Mouse (Mus musculus) adrenal gland, adult 8-10 months (tissue): ENCODE data around the gene Olfr453. TPM values are rescaled to one million over a fixed set of nuclear protein-coding genes. Genes with fewer than 3 reads are reported as not detected.

ENCODE experiments used
- DNase-seq: peaks from one replicate; pipeline ENCODE4 v3.0.0; 2022
- total RNA-seq, 4 experiments: library from RNA; stranded (reverse); gene quantifications; 2 replicates each; pipeline ENCODE4 v1.2.4; 2022

Gene Olfr453
- not detected for total RNA-seq

DNA sequence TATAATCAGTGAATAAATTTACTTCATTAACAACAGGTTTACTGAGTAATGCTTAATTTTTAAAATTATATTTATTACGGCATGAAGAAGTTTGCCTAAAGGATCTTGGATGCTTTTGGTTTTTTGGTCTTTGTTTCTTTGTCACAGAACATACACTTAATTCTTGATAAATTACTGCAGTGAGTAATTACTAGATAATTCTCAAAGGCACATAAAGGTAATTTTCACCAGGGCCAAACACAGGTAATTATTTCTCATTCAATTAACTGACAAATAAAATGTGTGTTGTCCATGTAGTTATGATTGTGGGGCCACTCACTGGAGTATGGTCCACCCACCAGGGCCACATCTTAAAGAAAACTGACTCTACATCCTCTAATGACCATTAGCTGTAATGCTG lies at the start of gene Olfr453:
Gene Olfr453 (plus strand): TSS at position 301 of the 400 bp plus-strand sequence.
- DNase-seq: no peak

DNA sequence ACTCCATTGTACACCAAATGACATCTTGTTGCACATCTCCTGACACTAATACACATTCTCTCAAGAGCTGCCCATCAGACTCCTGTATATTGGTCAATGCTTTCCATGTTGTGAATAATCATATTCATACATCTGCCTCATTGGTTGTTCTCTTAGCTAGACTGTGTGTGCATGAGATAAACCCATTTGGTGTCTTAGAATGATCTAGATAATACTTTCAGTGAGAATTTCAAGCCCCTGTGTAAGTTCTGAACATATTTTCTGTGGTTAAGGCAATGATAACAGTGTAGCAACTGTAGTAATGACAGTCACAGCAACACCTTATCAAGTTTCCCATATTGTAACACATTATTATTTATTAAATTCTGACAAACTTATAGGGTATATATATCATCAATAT lies 49.4 kb upstream of the Olfr453 start:
- no peak for DNase-seq

DNA sequence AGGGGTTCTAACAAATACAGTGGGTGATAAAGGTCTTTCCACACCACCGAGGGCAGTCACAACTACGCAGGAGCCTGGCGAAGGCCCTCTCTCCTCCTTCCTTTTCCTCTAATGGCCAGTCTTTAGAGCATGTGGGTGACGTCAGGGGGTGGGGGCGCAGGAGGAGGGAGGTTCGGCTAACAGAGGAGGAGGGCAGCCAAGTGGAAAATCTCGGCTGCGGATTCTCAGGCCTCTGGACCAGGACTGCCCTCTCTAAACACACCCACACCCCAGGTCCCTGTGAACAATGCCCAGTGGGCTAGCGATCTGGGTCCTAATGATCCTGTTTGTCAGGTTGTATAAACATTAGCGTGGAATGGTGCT lies 47.0 kb upstream of the Olfr453 start:
- peak; percentile 85 for DNase-seq

DNA sequence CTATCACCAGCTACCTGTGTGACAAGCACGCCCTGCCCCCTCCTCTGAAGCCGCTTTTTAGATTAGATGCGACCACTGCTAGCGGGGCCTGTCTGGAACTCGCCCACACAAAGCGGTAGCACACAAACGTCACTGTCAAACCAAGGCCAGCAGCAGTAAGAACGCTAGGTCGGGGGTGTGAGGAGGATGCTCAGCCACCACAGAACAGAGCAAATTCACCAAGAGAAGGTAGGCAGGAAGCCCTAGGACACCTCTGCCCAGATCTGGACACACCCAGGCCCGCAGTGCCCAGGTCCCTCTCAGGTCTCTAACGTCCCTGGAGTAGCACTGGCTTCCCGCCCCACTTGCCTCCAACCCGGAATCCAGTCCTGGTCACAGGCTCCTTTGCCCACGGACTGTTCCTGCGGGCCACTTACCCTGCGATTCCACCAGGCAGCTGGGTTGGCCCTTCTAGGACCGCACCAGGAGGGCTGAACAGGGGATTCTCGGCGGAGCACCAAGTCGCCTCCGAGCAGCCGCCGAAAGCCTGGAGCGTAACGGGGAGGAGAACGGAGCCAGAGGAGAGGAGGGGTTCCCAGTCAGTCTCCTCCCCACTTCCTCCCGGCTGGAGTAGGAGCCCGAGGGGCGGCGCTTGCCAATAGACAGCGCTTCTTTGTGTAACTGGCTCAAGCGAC lies 46.5 kb upstream of the Olfr453 start:
- peak; percentile 86 for DNase-seq

DNA sequence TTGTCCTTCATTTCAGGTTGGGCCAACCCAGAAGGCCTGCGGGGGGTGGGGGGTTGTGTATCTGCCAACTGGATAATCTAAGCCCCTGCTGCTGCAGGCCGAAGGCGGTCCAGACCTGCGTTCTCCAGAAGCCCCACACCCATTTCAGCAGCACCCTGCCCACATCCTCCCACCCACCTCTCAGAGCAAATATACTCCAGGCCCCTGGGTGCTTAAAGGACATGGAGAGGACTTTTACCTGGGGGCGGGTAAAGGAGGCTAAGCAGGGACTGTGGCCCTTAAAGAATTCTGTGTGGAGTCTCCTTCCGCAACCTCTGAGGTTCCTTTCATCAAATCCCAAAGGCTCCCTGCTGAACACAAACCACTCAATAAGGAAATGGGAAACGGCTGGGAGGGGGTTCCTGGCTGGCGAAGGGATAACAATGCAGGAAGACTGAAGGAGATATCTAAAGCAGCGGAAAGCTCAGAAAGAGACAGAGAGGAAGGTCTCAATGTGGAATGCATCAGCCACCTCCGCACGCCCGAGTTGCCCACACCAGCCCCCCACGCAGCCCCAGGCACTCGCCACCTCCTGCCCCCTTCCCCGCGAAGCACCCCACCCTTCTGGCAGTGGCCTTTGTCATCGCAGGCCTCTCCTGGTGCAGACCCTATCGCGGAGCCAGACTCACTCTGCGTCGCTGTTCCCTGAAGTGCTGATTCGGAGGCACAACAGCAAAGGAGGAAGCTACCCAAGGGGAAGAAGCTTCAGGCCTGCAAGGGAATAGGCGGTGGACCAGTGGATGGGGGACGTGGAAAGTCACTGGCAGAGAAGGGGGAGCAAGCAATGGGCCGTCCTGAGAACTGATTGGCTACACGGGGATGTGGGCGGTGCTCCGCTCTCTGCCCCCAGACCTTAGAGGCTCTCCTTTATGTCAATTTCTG lies 29.6 kb upstream of the Olfr453 start, which contains the start of gene Tcaf1:
Gene Tcaf1 (minus strand): TSS at position 798 of the 921 bp plus-strand sequence.
- peak; percentile 86 for DNase-seq

DNA sequence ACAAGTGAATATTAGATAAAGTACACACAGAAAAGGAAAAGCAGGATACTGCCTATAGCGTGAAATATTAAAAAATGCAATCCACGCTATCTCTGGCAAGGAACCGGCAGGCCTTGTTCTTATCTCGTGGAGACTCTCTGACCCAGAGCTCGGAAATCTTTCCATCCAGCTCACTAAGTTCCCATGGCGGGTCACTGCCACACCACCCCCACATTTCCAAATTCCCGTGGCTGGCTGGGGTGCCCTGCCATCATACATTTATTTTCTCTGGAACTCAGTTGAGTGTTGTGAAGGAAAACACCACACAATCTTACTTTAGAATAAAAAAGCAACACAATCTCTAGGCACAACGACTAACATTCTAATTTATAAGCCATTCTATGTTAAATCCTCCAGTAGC lies 24.5 kb upstream of the Olfr453 start:
- no peak for DNase-seq

DNA sequence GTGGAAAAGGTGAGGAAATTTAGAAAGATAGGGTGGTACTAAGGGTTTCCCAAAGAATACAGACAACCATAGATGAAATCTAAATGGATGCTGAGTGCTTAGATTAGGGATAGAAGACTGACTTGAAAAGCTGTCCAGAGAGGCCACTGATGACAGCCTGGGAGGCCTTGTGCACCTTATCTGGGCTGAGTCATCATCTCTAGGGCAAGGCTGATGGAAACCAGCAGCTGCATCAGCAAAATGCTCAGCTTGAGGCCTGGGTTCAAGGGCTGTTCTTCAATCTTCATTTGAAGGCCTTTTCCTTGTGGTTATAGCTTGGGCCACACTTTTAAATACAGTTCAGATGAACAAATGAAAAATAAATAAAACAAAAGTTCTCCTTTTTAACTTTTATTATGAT lies 21.2 kb upstream of the Olfr453 start:
- DNase-seq: peak; percentile 83

DNA sequence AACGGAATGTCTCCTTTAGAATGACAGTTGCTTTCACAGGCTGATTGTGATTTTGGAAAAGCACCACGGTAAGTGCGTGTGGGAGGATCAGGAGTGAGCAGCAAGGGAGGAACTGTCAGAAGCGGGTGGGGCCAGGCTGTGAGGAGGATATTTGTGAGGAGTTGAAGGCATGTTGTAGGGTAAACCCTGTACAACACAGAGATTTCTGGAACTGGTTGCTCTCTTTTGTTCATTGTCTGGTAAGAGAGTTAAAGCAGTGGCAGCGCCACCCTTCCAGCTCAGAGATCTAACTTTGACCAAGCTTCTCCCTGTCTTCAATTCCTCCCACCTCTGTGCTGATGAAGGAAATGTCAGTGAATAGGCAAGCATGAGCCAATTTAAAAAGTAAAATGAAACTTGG lies 3.1 kb downstream of the Olfr453 start:
- no peak for DNase-seq

DNA sequence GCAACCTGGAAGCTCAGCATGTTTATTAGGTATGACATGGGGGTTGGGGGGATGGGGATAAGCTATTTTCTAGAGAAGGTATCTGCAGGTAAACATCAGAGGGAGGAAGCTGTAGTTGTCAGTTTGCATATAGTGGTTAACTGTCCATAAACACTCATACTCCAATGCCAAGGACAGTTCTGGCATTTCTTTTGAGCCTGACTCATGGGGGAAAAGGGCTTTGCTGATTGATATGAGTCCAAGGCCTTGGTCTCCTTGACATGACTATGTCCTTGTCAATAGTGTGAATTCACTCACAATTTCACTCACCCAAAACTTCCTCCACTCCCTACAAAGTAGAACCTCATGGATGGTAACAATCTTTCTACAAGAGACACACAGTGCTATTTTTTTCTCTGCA lies 8.7 kb downstream of the Olfr453 start:
- DNase-seq: peak; percentile 18

DNA sequence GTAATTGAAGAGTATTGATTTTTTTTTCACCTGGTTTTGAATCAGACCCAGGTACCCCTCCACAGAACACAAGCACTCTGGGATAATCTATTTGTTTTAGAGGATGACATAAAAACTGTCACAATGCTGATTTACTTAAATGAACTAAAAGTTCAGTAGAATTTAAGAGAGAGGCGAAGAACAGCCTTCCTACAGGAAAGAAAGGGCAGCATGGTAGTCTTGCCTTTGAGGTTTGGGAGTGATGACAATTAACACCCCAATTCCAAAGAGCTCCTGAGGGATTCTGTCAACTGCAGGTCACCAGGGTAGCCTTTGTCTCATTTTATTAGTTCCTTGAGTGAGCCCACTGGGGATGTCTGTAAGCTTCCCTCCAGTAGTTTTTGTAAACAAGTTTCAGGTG lies 16.9 kb downstream of the Olfr453 start, which contains the start of gene Olfr38:
Gene Olfr38 (plus strand): TSS at position 301 of the 400 bp plus-strand sequence.
- no peak for DNase-seq

DNA sequence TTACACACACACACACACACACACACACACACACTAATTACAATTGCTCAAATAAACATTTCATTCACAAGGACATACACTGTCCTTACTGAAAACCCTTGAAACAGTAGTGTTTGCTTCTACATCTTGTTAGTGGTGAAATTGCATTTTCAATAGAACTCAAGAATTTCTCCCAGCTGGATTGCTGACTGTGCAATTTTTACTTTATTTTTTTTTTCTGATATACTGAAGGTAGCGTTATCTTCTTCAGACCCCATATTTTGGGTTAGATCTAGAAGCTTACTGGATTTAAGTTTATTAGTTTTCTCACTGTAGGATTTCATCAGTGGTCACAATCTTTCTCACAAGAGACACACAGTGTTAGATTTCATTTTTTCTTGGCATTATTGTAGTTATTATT lies 37.9 kb downstream of the Olfr453 start:
- no peak for DNase-seq

DNA sequence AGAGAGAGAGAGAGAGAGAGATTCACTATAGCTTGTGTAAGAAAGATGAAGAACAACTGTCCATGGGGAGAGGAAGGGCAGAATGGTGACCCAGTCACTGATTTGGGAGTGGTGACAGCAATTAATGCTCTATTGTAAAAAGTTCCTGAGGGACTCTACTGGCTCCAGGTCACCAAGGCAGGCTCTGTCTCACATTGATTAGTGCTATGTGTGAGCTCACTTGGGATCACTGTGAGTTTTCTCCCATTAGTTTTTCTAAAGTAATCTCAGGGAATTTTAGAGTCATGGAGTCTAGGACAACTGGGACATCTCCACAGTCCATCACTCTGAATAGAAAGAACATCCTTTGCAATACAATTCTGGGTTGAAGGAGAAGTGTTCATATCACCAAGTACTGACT lies 45.6 kb downstream of the Olfr453 start, which contains the start of gene Olfr452:
Gene Olfr452 (plus strand): TSS at position 301 of the 400 bp plus-strand sequence.
- no peak for DNase-seq

DNA sequence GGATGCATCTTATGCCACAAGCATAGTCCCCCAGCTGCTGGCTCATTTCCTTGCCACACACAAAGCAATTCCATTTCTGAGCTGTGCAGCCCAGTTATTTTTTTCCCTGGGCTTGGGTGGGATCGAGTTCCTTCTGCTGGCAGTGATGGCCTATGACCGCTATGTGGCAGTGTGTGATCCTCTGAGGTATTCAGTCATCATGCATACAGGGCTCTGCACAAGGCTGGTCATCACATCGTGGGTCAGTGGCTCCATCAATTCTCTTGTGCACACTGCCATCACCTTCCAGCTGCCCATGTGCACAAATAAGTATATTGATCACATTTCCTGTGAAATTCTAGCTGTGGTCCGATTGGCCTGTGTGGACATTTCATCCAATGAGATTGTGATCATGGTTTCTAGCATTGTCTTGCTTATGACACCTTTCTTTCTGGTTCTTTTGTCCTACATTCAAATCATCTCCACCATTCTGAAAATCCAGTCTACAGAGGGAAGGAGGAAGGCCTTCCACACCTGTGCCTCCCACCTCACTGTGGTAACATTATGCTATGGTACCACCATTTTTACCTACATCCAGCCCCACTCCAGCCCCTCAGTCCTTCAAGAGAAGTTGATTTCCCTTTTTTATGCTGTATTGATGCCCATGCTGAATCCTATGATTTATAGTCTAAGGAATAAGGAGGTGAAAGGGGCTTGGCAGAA lies 51.2 kb downstream of the Olfr453 start:
- no peak for DNase-seq

DNA sequence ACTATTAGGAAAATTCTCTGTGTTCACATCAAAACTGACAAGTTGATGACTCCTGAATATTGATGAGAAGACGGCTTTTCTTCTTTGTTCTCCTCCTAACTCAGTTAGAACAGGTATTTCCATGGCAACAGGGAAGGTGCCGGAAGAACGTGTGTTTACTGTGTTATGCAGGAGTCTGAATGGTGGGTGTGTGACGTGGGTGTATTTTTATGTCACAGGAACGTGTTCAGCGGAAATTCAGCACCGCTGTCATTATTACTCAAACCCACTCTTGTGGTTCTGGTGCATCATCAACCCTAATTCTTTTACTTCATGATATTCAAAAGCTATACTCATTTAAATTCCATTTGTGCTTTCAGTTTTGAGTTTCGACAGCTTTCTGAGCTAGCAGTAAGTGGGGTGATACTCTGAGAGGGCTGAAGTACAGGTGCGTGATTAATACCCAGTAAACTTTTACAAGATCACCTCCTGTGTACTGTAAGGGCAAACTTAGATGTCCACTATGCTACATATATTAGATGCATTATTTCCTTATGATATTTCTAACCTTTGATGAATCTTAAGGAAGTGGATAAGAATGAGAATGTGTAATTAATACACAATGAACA lies 51.9 kb downstream of the Olfr453 start:
- DNase-seq: no peak

DNA sequence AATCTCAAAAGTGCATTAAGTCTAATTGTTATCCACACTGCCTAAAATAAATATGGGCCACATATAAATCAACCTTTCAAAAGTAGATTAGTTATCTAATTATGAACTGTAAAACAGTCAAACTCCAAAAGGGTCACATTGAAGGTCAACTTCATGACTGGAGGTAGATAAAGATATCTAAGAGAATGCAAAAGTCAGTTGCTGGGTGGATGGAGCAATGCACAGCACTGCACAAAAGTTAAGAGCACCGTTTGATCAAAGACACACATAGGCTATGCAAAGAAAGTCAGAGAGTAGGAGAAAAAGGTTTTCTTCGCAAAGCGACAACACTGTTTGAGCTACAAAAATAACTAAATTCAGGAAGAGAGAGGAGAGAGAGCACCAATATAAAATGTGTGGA lies 55.8 kb downstream of the Olfr453 start:
- DNase-seq: no peak

Other genes starting within 250 kb of the Olfr453 start
- not detected for gene Olfr455, start 191.8 kb upstream of the Olfr453 start, total RNA-seq
- not detected for gene Tcaf3, start 141.7 kb upstream of the Olfr453 start, total RNA-seq
- 10 to 100 TPM; 11.9 to 15.5 (median 14.8) TPM for gene Tcaf2, start 94.1 kb upstream of the Olfr453 start, total RNA-seq
- gene Tcaf1, start 29.3 kb upstream of the Olfr453 start, total RNA-seq: 100 to 1,000 TPM; 108 to 146 (median 117) TPM
- not detected for gene Olfr38, start 17.0 kb downstream of the Olfr453 start, total RNA-seq
- not detected for gene Olfr452, start 45.7 kb downstream of the Olfr453 start, total RNA-seq
- not detected for gene Olfr450, start 72.6 kb downstream of the Olfr453 start, total RNA-seq
- not detected for gene Olfr449, start 95.0 kb downstream of the Olfr453 start, total RNA-seq
- gene Olfr448, start 151.1 kb downstream of the Olfr453 start, total RNA-seq: not detected
- gene Olfr447, start 169.5 kb downstream of the Olfr453 start, total RNA-seq: not detected
- not detected for gene Olfr446, start 182.0 kb downstream of the Olfr453 start, total RNA-seq
- gene Olfr444, start 209.7 kb downstream of the Olfr453 start, total RNA-seq: not detected